Mouse (Mus musculus) liver, adult 2 months (tissue): ENCODE results near the gene Ubxn1.

ENCODE experiments used
- CTCF ChIP-seq: fragments of 200-500 bp; IDR thresholded peaks from 2 replicates; pipeline ENCODE4 v1.5.1; 2011; ENCODE audit warnings: low read depth, low read length, control low read depth
- POLR2A ChIP-seq: fragments of 200-500 bp; IDR thresholded peaks from 2 replicates; pipeline ENCODE4 v1.6.1; 2011; ENCODE audit warnings: low read length, control low read depth; ENCODE audit not compliant: insufficient read depth; ENCODE audit errors: extremely low read depth

DNA sequence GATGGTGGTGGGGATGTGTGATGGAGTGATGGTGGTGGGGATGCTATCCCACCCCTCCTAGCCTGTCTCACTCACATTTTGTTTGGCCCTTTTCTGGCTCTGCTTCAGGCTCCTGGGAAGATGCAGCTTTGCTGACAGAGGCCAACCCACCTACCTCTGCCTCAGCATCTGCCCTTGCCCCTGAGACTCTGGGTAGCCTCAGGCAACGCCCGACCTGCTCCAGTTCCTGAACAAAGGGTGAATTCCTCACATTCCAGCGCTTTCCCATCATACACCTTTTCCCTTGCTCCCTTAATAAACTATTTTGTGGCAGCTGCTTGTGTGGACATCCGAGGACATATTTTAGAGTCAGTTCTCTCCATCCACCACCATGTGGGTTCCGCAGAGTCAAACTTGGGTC is 22.9 kb upstream of the Ubxn1 start:
- TF ChIP-seq CTCF (no peak), POLR2A (no peak)
